Mouse (Mus musculus): Measurements from ENCODE around the gene Tgds.
A peak's percentile ranks its signal among the peaks of the same experiment; 100 is the strongest.

The Tgds gene

DNA sequence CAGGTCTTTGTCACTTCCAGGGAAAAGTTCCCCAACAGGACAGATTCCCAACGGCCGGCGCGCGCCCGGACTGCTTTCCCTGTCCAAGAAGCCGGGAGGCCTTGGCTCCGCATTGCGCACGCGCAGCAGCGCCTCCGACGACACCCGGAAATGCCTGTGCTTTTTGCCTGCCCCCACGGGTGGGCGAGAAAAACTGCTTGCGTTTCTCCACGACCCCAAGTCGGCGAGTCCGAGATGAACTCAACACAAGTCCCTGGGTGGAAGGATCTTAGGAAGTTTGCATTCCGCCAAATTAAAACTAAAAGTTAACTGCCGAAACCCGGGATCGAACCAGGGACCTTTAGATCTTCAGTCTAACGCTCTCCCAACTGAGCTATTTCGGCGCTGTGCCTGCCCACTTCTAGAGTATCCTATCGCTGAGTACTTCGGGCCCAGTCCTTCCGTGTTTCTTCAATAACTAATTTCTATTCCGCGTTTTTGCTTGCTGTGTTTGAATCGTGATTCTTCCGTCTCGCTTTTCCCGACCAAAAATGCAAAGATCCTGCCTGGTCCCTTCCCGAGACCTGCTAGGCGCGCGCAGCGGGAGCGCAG lies 43.2 kb downstream of the Tgds start:
- Histone ChIP-seq H3K4me3 (replicated peaks; ENCODE audit: low read length) (peak overlapping the region; percentile 89), H3K9me3 (ENCODE audit: low read length) (no peaks in the 10 kb centered on the region), H3K36me3 (ENCODE audit: insufficient read depth, low read length) (no peaks in the 10 kb centered on the region), H3K27me3 (ENCODE audit: insufficient read depth, low read length) (peaks cover 3% of the 10 kb centered on the region; the same call in 1 of the 2 replicates), H3K4me1 (replicated peaks; ENCODE audit: low read depth, low read length) (peaks cover 23% of the 10 kb centered on the region)
- TF ChIP-seq CTCF (conservative IDR thresholded peaks at IDR 0.05; ENCODE audit: low read length) (no peak), POU5F1 (IDR thresholded peaks at IDR 0.05; ENCODE audit: borderline replicate concordance, low read length) (no peak), NANOG (IDR thresholded peaks at IDR 0.05; ENCODE audit: borderline replicate concordance, low read length) (no peak)

DNA sequence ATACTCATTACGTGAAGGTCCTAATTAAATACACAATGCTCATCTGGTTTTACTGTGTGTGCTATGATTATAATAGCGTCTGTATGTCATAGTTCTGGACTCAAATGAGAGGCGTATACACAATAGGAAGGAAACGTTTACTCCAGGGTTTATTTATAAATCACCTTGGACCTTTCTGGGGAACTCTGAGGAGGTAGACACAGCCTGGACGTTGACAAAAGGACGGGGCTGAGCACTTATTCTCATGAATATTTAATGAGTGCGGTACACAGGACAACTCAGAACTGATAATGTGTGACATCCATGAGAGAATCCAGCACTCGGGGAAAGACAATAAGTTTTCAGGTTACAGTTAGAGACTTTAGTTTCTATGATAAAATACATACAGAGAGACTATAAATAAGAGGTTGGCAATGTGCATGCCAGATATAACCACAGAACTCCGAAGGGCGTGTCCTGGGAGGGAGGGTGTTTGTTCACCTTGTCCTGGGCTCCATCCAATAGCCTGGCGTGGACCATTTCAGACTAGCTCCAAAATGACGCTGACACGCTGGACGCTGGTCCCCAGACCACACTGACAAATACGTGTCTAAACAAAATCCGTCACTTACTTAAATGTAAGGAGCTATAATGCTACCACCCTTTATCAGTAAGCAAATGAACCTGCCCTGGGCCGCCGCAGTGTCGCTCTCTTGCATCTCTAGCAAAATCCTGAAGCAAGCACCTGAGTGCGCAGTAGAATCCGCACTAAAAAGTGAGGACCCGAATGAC lies 43.9 kb downstream of the Tgds start:
- TF ChIP-seq CTCF (conservative IDR thresholded peaks at IDR 0.05; ENCODE audit: low read length) (no peak), NANOG (IDR thresholded peaks at IDR 0.05; ENCODE audit: borderline replicate concordance, low read length) (no peak), POU5F1 (IDR thresholded peaks at IDR 0.05; ENCODE audit: borderline replicate concordance, low read length) (no peak)
- H3K4me3 ChIP-seq (replicated peaks; ENCODE audit: low read length) = peak overlapping the region; percentile 89

DNA sequence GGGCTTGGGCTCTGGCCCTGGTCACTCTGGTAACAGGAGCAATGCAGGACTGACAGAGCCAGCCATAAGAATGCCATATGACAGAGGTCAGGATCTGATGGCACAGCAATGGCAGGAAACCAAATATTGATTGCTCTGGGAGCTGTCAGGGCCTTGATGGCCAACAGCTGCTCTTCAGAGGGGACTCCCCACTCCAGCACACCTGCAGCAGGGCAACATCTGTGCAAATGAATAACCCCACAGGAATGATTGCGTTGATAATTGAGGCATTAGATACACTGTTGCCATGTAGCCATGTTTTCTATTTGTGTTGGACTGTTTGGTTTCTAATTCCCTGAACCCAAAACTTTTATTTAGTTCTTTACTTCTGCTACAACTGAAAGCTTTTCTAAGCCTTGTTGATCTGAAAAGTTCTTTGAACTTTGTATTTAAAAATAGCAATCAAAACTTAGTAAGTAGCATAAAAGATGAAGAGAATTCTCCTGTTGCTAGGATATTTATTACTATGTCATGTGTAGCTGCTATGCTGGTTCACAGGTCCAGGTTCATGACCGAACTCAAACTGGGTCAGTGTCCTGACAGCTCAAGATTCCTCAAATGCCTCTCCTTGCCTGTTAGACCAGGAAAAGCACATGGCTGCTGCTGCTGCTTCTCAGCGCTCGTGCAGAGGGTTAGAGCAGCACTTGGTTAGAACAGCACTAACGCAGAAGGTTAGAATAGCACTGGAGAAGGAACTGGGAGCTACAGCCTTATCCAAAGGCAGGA lies 46.1 kb downstream of the Tgds start:
- no peak overlapping the region for H3K4me3 ChIP-seq (replicated peaks; ENCODE audit: low read length)
- H3K36me3 ChIP-seq (ENCODE audit: insufficient read depth, low read length) = no peaks in the 10 kb centered on the region
- H3K27me3 ChIP-seq (ENCODE audit: insufficient read depth, low read length) = peaks cover 3% of the 10 kb centered on the region; the same call in 1 of the 2 replicates
- peaks cover 19% of the 10 kb centered on the region for H3K4me1 ChIP-seq (replicated peaks; ENCODE audit: low read depth, low read length)
- H3K9me3 ChIP-seq (ENCODE audit: low read length) = peaks cover 7% of the 10 kb centered on the region; the same call in 1 of the 2 replicates
- no peak for TF ChIP-seq CTCF (conservative IDR thresholded peaks at IDR 0.05; ENCODE audit: low read length)

More for the DNA sequence above, 43.9 kb downstream of the Tgds start:
- Histone ChIP-seq H3K27me3 (ENCODE audit: insufficient read depth, low read length) (peaks cover 3% of the 10 kb centered on the region; the same call in 1 of the 2 replicates), H3K4me1 (replicated peaks; ENCODE audit: low read depth, low read length) (peaks cover 22% of the 10 kb centered on the region), H3K36me3 (ENCODE audit: insufficient read depth, low read length) (no peaks in the 10 kb centered on the region), H3K9me3 (ENCODE audit: low read length) (peaks cover under 1% of the 10 kb centered on the region; the same call in 1 of the 2 replicates)

DNA sequence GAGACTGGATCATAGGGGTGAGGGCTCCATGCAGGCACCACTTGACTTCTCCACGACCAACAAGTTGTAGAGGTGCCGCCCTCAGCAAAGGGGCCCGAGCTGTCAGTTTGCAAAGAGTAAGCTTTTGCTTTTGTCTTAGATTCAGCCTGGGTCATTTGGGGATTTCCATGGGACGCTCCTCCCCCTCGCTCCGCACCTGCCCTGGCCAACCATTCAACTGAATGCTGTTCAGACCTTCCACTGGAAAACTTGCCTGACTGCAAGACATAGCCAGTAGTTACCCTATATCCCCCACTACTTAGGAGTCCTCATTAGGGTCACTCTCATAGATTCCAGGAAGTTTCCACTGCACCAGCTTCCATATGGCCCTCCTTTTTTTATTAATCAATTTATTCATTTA lies 48.7 kb downstream of the Tgds start:
- H3K4me3 ChIP-seq (replicated peaks; ENCODE audit: low read length) = no peak overlapping the region
- H3K27me3 ChIP-seq (ENCODE audit: insufficient read depth, low read length) = no peaks in the 10 kb centered on the region; the same call in 1 of the 2 replicates
- no peak for TF ChIP-seq POU5F1 (IDR thresholded peaks at IDR 0.05; ENCODE audit: borderline replicate concordance, low read length)
- no peak for TF ChIP-seq NANOG (IDR thresholded peaks at IDR 0.05; ENCODE audit: borderline replicate concordance, low read length)

DNA sequence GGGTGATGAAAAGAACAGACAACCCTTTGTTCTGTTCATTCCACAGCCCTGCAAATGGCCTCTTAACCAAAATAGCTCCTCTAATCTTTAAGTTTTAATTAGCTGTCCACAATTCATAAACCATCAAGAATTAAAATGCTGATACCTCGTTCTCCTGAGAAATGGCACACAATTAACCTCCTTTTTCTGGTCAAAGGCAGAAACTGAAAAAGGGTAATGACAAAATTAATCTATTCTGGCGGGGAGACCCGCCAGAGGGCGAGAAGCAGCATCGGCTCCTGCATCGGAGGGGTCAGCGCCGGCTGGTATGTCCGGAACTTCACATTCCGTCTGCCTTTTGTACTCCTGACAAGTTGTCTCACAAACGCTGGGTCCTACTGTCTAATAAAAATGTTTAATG lies 51.9 kb downstream of the Tgds start:
- TF ChIP-seq NANOG (IDR thresholded peaks at IDR 0.05; ENCODE audit: borderline replicate concordance, low read length) (no peak), POU5F1 (IDR thresholded peaks at IDR 0.05; ENCODE audit: borderline replicate concordance, low read length) (no peak), CTCF (conservative IDR thresholded peaks at IDR 0.05; ENCODE audit: low read length) (no peak)
- H3K36me3 ChIP-seq (ENCODE audit: insufficient read depth, low read length) = no peaks in the 10 kb centered on the region

More for the DNA sequence above, 48.7 kb downstream of the Tgds start:
- H3K9me3 ChIP-seq (ENCODE audit: low read length) = peaks cover 7% of the 10 kb centered on the region; the same call in 1 of the 2 replicates
- H3K36me3 ChIP-seq (ENCODE audit: insufficient read depth, low read length) = no peaks in the 10 kb centered on the region
- H3K4me1 ChIP-seq (replicated peaks; ENCODE audit: low read depth, low read length) = peaks cover 8% of the 10 kb centered on the region; the same call in 1 of the 2 replicates

DNA sequence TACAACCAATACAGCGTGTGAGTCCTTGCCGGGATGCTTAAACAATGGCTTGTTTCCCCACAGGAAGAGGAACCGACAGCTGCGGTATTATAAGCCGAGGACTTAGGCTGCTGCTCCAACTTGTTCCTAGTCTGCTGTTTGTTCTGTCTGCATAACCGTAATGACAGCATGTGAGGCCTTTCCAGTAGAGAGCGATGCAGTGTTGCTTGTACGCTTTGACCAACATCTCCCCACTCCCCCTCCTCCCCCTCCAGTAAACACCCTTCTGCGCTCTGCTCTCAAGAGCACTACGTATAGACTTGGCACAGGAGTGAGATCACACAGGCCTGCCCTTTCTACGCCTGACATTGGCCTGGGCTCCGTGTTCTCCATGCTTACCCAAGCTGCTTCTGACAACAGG lies 62.5 kb downstream of the Tgds start:
- no peaks in the 10 kb centered on the region for H3K27me3 ChIP-seq (ENCODE audit: insufficient read depth, low read length)
- no peaks in the 10 kb centered on the region for H3K36me3 ChIP-seq (ENCODE audit: insufficient read depth, low read length)
- no peak for TF ChIP-seq CTCF (conservative IDR thresholded peaks at IDR 0.05; ENCODE audit: low read length)
- TF ChIP-seq POU5F1 (IDR thresholded peaks at IDR 0.05; ENCODE audit: borderline replicate concordance, low read length) = no peak
- TF ChIP-seq NANOG (IDR thresholded peaks at IDR 0.05; ENCODE audit: borderline replicate concordance, low read length) = no peak
- no peak overlapping the region for H3K4me3 ChIP-seq (replicated peaks; ENCODE audit: low read length)
- no peaks in the 10 kb centered on the region for H3K9me3 ChIP-seq (ENCODE audit: low read length)
- H3K4me1 ChIP-seq (replicated peaks; ENCODE audit: low read depth, low read length) = no peaks in the 10 kb centered on the region; the same call in 1 of the 2 replicates

More for the DNA sequence above, 51.9 kb downstream of the Tgds start:
- Histone ChIP-seq H3K4me1 (replicated peaks; ENCODE audit: low read depth, low read length) (no peaks in the 10 kb centered on the region), H3K9me3 (ENCODE audit: low read length) (peaks cover 7% of the 10 kb centered on the region; the same call in 1 of the 2 replicates), H3K4me3 (replicated peaks; ENCODE audit: low read length) (no peak overlapping the region), H3K27me3 (ENCODE audit: insufficient read depth, low read length) (no peaks in the 10 kb centered on the region; the same call in 1 of the 2 replicates)

DNA sequence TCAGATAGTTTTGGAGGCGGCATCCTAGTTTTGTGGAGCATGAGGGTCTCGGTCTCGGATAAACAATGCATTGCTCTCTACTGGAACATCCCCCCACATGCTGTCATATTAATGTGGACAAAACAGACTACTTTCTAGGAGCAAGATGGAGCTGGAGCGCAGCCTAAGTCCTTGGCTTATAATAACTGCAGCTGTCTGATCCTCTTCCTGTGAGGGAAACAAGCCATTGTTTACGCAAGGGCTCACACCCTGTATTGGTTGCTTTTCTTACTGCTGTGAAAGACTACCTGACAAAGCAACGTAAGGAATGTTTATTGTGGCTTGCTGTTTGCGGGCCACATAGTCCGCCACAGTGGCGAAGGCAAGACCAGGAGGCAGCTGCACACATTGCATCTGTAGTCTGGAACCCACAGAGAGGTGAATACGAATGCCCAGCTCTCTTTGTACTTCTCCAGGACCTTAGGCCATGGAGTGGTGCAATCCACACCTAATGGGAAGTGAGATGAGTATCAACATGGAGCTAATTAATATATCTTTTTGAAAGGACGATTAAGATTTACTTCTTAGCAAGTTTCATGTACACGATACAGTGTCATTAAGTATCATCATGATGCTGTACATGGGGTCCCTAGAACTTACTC lies 63.0 kb downstream of the Tgds start:
- no peaks in the 10 kb centered on the region; the same call in 1 of the 2 replicates for H3K4me1 ChIP-seq (replicated peaks; ENCODE audit: low read depth, low read length)
- no peaks in the 10 kb centered on the region for H3K9me3 ChIP-seq (ENCODE audit: low read length)
- TF ChIP-seq POU5F1 (IDR thresholded peaks at IDR 0.05; ENCODE audit: borderline replicate concordance, low read length) = no peak
- no peak for TF ChIP-seq NANOG (IDR thresholded peaks at IDR 0.05; ENCODE audit: borderline replicate concordance, low read length)
- TF ChIP-seq CTCF (conservative IDR thresholded peaks at IDR 0.05; ENCODE audit: low read length) = no peak
- no peaks in the 10 kb centered on the region for H3K36me3 ChIP-seq (ENCODE audit: insufficient read depth, low read length)
- H3K4me3 ChIP-seq (replicated peaks; ENCODE audit: low read length) = no peak overlapping the region
- H3K27me3 ChIP-seq (ENCODE audit: insufficient read depth, low read length) = no peaks in the 10 kb centered on the region
